Mouse (Mus musculus): ENCODE results near the gene Tnfrsf1b.

Tnfrsf1b gene

DNA sequence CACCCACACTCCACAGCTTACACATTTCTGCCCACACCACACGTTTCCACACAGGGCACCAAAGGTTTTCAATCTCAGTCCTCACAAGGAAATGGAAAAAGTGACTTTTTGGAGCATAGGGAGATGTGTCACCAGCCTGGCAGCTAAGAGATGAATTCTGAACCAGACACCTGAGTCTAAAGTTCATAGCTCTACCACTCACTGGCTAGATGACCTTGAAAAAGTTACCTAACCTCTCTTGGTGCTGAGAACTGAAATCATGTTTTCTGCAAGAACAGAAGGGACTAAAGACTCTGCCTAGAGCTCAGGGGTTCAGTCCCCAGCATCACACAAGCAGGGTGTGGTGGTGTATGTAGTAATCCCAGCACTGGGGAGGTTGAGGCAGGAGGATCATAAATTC lies 26.7 kb downstream of the Tnfrsf1b start:
- in situ Hi-C loops (cut with MboI, MseI), result no loop called here

GRCm38 (mm10) chr4:145219240-145219985 lies 27.3 kb downstream of the Tnfrsf1b start:
- in situ Hi-C loops (cut with MboI, MseI), result loop anchor here (5.0 kb wide), 1 partner anchor 68 kb away; no protein-coding TSS in a partner anchor

DNA sequence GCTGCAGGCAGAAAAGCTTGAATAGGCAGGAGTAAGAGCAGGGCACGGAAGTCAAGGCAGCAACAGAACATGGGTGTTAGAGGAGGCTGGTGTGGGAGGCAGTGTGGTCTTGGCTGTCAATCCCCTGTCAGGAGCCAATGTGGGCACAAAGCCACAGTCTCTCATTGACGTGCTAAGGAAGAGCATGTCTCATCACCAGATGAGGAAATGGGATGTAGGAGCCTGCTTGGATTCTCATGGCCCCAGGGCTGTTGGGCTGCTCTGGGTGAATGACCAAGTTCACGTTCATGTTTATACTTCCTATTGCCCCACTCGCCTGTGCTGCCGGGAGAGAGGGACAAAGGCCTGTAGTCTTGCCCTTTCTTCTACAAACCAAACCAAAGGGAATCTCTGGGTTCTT lies 28.8 kb downstream of the Tnfrsf1b start:
- in situ Hi-C loops (cut with MboI, MseI), result loop anchor here (5.0 kb wide), 1 partner anchor 69 kb away; no protein-coding TSS in a partner anchor

- in situ Hi-C loops (cut with MboI, MseI), result loop anchor here (5.0 kb wide), 1 partner anchor 70 kb away; no protein-coding TSS in a partner anchor
Measured at GRCm38 (mm10) chr4:145217046-145217445, 29.6 kb downstream of the Tnfrsf1b start.

- in situ Hi-C loops (cut with MboI, MseI), result loop anchor here (5.0 kb wide), 1 partner anchor 72 kb away; no protein-coding TSS in a partner anchor
Measured at GRCm38 (mm10) chr4:145215396-145215795, 31.3 kb downstream of the Tnfrsf1b start.

GRCm38 (mm10) chr4:145214786-145215174 lies 31.9 kb downstream of the Tnfrsf1b start:
- in situ Hi-C loops (cut with MboI, MseI), result loop anchor here (5.0 kb wide), 1 partner anchor 73 kb away; no protein-coding TSS in a partner anchor

GRCm38 (mm10) chr4:145213999-145214785 lies 32.5 kb downstream of the Tnfrsf1b start:
- in situ Hi-C loops (cut with MboI, MseI), result no loop called here

GRCm38 (mm10) chr4:145211076-145211475 lies 35.6 kb downstream of the Tnfrsf1b start:
- in situ Hi-C loops (cut with MboI, MseI), result no loop called here

DNA sequence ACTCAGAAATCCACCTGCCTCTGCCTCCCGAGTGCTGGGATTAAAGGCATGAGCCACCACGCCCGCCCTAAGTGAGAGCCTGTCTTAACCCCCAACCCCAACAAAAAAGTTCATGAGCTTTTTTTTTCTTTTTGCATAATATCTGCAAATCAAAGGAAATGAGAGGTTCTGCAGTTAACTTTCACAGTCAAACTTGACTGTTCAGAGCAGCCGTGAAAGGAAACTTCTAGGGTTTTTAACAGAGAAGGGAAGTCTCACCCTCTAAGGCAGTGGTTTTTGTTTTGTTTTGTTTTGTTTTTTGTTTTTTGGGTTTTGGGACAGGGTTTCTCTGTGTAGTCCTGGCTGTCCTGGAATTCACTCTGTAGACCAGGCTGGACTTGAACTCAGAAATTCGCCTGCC lies 36.1 kb downstream of the Tnfrsf1b start:
- in situ Hi-C loops (cut with MboI, MseI), result no loop called here

GRCm38 (mm10) chr4:145209690-145210088 lies 37.0 kb downstream of the Tnfrsf1b start:
- in situ Hi-C loops (cut with MboI, MseI), result no loop called here

GRCm38 (mm10) chr4:145209076-145209689 lies 37.5 kb downstream of the Tnfrsf1b start:
- in situ Hi-C loops (cut with MboI, MseI), result no loop called here

DNA sequence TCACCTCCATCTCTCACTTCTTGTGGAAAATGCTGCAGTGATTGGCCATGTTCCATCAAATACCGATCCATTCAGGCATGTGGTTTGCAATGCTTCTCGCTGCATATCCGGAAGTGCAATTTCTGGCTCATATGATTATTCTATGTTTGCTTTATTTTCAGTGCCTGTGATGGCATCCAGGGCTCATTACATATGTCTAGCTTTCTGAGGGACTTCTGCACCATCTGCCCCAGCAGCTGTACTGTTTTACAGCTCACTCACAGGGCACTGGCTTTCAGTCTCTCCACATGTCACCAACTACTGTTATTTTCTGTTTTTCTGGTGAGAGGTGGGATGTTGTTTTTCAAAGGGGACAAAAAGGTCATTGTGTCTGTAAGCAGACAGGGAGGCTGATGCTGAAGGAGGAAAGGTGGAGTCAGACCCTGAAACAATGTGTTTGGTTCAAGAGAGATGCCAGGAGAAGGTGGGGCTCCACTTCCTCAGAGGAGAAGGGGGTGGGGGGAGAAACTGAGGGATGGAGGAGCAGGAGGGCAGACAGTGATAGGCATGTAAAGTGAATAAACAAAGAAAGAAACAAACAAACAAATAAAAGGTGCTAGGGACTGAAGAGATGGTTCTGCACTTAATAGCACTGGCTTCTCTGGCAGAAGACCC lies 38.8 kb downstream of the Tnfrsf1b start:
- in situ Hi-C loops (cut with MboI, MseI), result no loop called here

GRCm38 (mm10) chr4:145204779-145205178 lies 41.9 kb downstream of the Tnfrsf1b start:
- in situ Hi-C loops (cut with MboI, MseI), result no loop called here

DNA sequence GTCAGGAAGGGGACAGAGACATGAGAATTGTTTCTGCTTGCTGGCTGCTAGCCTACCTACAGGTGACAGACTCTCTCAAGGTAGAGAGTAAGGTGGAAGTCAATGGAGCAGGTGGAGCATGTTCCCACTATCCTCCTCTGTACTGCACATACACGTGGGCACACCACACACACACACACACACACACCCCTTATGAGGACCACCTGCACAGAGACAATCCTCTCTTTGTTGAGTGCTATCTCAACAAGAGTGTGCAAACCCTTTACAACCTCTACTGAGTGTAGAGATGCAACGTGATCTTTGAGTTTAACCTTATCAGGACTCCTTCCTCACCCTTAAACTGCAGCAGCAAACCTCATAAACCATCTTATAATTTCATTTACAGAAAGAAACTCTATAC lies 43.4 kb downstream of the Tnfrsf1b start:
- in situ Hi-C loops (cut with MboI, MseI), result no loop called here

DNA sequence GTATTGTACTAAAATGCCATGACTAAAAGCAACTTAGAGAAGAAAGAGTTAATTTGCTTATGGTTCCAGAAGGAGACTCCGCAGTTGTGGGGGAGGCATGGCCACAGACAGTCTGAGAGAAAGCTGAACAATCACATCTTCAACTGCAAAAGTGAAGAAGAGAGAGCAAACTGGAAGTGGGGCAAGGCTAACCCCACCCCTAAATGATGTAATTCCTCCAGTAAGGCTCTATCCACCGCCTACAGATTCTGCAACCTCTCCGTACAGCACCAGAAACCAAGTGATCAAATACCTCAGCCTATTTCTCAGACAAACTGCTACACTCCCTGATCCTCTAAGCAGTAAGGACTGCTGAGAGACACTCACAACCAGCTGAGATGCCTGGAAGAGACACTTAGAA lies 45.2 kb downstream of the Tnfrsf1b start:
- in situ Hi-C loops (cut with MboI, MseI), result no loop called here

- in situ Hi-C loops (cut with MboI, MseI), result no loop called here
Measured at GRCm38 (mm10) chr4:145199982-145200699, 46.5 kb downstream of the Tnfrsf1b start.

DNA sequence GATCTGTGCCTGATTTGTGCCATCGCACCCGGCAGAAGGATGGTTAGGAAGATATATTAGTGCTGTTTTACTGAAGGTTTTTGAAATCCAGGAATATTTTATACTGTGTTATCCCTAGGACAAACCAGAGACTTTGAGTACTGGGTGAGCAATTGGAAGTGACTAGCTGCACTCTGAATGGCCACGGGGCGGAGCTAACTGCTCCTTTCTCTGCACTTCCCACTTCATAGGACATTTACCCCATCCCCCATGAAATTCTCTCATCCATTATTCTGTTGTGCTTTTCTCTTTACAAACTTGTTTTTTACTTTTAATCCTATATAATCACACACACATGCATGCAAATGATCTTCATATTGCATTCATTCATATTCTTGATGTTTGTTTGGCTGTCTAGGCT lies 50.1 kb downstream of the Tnfrsf1b start:
- in situ Hi-C loops (cut with MboI, MseI), result no loop called here

- in situ Hi-C loops (cut with MboI, MseI), result no loop called here
Measured at GRCm38 (mm10) chr4:145195172-145195571, 51.5 kb downstream of the Tnfrsf1b start.

DNA sequence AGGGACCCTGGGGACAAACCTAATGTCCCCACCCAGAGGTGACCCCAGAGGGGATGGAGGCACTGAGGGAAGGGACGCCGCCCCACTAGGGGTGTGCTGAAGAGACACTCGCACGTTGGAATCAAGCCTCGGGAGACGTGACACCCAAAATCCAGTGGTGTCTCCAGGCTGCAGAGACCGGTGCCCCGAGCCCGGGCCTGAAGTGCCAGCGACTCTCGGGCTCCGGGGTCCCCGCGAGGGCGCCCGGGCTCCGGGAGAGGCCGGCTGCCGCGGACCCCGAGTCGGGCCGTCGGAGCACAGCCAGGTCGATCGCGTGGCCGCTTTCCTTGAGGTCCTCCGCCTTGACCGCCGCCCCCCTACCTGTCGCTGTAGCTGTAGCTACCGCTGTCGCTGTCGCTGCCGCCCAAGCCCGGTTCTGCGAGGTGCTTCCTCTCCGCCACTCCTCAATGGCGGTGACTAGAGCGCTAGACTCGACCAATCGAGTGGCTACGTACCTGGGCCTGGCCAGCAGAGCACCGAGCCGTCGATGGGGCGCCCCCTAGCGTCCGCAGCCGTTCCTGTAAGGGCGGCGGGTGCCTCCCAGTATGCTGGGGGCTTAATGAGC lies 52.0 kb downstream of the Tnfrsf1b start, which contains the start of gene Vps13d:
Vps13d (minus strand) TSS at position 447 of the 604 bp plus-strand sequence.
- in situ Hi-C loops (cut with MboI, MseI), result no loop called here

GRCm38 (mm10) chr4:145193991-145194511 lies 52.6 kb downstream of the Tnfrsf1b start:
- in situ Hi-C loops (cut with MboI, MseI), result no loop called here

Data from T-helper 2 cell (primary cell).